Mouse (Mus musculus) kidney, postnatal 0 days (tissue): Measurements from ENCODE around the gene Sostdc1. TPM values are rescaled to one million over a fixed set of nuclear protein-coding genes. Genes with fewer than 3 reads are reported as not detected.

ENCODE experiments used
- ATAC-seq: fragments of 200-750 bp; cut with Nextera tagmentation; replicated peaks from 2 replicates; pipeline ENCODE4 v1.8.0; 2017; ENCODE audit warnings: low read depth, moderate number of reproducible peaks, moderate TSS enrichment, moderate library complexity; ENCODE audit not compliant: low FRiP score
- DNase-seq: peaks from one replicate; pipeline ENCODE4 v3.0.0-alpha.2; 2016; ENCODE audit warnings: low spot score
- H3K27ac ChIP-seq: fragments of 300-500 bp; sonication (generic); 2 replicates; pipeline ENCODE4 v1.5.1; 2014; ENCODE audit warnings: mild to moderate bottlenecking
- H3K27me3 ChIP-seq: fragments of 300-500 bp; sonication (generic); 2 replicates; pipeline ENCODE4 v1.6.1; 2014; ENCODE audit warnings: low read length, mixed read lengths; ENCODE audit not compliant: insufficient read depth
- H3K36me3 ChIP-seq: fragments of 300-500 bp; sonication (generic); 2 replicates; pipeline ENCODE4 v1.6.1; 2014; ENCODE audit warnings: low read length, mixed read lengths; ENCODE audit not compliant: insufficient read depth
- H3K4me1 ChIP-seq: fragments of 300-500 bp; sonication (generic); replicated peaks from 2 replicates; pipeline ENCODE4 v1.6.1; 2014; ENCODE audit warnings: antibody characterized with exemption, low read length, mixed read lengths; ENCODE audit not compliant: insufficient read depth
- H3K4me2 ChIP-seq: fragments of 300-500 bp; sonication (generic); 2 replicates; pipeline ENCODE4 v1.6.1; 2014; ENCODE audit warnings: mild to moderate bottlenecking, low read length, moderate library complexity, mixed read lengths
- H3K4me3 ChIP-seq: fragments of 300-500 bp; sonication (generic); replicated peaks from 2 replicates; pipeline ENCODE4 v1.5.1; 2014; ENCODE audit warnings: low read depth, low read length
- H3K9ac ChIP-seq: fragments of 300-500 bp; sonication (generic); 2 replicates; pipeline ENCODE4 v1.6.1; 2014; ENCODE audit warnings: low read depth, low read length
- H3K9me3 ChIP-seq: fragments of 300-500 bp; sonication (generic); replicated peaks from 2 replicates; pipeline ENCODE4 v1.6.1; 2016; ENCODE audit warnings: low read length, inconsistent platforms, mixed read lengths
- CTCF ChIP-seq: IDR thresholded peaks from 2 replicates; pipeline ENCODE4 v1.5.1; 2016; ENCODE audit warnings: antibody characterized with exemption, low read depth, mild to moderate bottlenecking, moderate library complexity
- WGBS: fragments of 180-500 bp; shearing (Covaris S2); extraction: QIAGEN DNeasy Blood & Tissue Kit; methylation state at CpG from one replicate; pipeline ENCODE4 v1.1.7; 2014; 5-methylcytosine and 5-hydroxymethylcytosine counted together
- polyA plus RNA-seq: library from polyadenylated mRNA; unstranded; fragments of >200 nt; fragmentation: Nextera tagmentation; extraction: Ambion mirVana; gene quantifications from 2 replicates; pipeline ENCODE4 v1.2.1, GENCODE M21; 2015

Sostdc1 gene
- 377 and 382 TPM in 2 replicates for polyA plus RNA-seq

DNA sequence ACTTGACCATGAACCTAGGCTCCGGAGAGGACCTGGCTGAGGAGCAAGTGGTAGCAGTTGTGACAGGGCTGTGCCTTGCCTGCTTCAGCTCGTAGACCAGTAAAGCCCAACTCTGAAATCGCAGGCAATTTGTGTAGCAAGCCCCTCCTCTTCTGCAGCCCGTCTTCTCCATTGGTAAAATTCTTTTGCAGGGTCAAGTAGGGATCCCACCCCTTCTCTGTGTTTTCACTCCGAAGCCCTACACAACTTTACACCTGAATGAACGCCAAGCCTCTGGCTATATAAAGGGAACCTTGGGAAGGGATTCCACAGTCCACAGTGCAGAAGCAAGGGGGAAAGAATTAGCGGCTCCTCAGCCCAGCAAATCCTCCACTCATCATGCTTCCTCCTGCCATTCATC, at the start of gene Sostdc1:
TSS of gene Sostdc1 (plus strand) at position 224 of the 400 bp plus-strand sequence.
- Histone ChIP-seq H3K9ac (peak within 1 kb of the TSS; percentile 38), H3K4me2 (peak within 1 kb of the TSS; percentile 77), H3K9me3 (no peaks in the 10 kb centered on the region), H3K4me1 (no peaks in the 10 kb centered on the region), H3K36me3 (no peaks in the 10 kb centered on the region), H3K27me3 (no peaks in the 10 kb centered on the region), H3K4me3 (peak within 1 kb of the TSS; percentile 40), H3K27ac (peak within 1 kb of the TSS; percentile 37)
- WGBS, result 9% methylated on average over 7 of the region's 7 CpGs
- no peak for TF ChIP-seq CTCF
- ATAC-seq, result peak; percentile 85
- peak; percentile 74 for DNase-seq

DNA sequence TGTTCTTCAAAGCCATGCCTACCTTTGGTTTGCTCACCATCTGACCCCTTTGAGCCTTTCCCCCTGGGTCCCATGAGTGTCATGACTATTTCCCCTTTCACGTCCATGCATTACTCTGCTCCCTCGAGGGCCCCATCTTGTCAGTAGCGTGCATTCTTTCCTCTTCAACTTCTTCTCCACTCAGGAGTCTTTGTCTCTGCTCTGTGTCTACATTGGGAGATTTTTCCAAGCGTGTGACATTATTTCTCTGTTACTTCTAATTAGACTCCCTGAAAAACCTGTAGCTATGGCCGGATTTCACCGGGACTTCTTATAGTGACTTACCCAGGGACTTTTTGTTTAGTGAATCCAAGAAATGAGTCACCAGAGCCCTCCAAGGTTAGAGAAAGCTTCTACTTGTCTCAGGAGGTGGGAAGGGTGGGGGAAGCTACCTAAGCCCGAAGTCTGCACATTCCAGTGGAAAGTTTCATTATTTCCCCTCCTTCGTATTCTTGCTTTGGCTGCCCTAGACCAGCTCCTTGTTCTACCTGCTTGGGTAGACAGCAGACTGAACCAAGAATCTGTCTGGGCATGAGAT, 46.2 kb upstream of the Sostdc1 start:
- TF ChIP-seq CTCF, result no peak
- no peaks in the 10 kb centered on the region for H3K9me3 ChIP-seq
- 86% methylated on average over 8 of the region's 8 CpGs for WGBS
- H3K4me1 ChIP-seq, result no peaks in the 10 kb centered on the region
- H3K36me3 ChIP-seq, result no peaks in the 10 kb centered on the region
- ATAC-seq (no peak), DNase-seq (no peak)
- no peak overlapping the region for H3K27ac ChIP-seq
- H3K9ac ChIP-seq, result no peak overlapping the region
- H3K4me2 ChIP-seq, result no peak overlapping the region
- no peaks in the 10 kb centered on the region for H3K27me3 ChIP-seq
- H3K4me3 ChIP-seq, result no peak overlapping the region

DNA sequence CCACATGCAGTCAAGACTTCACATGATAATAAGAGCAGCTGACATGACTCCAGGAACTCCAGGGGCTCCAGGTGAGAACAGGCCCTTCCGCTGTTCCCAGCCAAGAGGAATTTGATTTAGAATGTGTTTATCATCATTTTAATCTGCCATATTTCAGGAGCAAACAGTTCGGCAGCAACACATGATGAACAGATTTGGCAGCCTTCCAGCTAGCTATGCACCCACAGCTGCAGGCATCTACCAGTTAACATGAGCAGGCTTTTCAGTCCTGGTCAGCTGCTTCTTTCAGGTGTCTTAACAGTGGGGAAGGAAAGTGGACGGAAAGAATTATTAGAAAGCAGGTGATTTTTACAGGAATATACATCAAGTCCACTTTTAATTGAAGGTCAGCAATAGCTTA, 39.1 kb upstream of the Sostdc1 start:
- H3K27ac ChIP-seq, result no peak overlapping the region
- no peaks in the 10 kb centered on the region for H3K4me1 ChIP-seq
- 54% methylated on average over 3 of the region's 3 CpGs for WGBS
- no peaks in the 10 kb centered on the region for H3K27me3 ChIP-seq
- DNase-seq, result no peak
- H3K36me3 ChIP-seq, result no peaks in the 10 kb centered on the region
- no peaks in the 10 kb centered on the region for H3K9me3 ChIP-seq
- ATAC-seq, result no peak
- TF ChIP-seq CTCF, result no peak
- no peak overlapping the region for H3K4me3 ChIP-seq
- H3K9ac ChIP-seq, result no peak overlapping the region
- H3K4me2 ChIP-seq, result no peak overlapping the region

DNA sequence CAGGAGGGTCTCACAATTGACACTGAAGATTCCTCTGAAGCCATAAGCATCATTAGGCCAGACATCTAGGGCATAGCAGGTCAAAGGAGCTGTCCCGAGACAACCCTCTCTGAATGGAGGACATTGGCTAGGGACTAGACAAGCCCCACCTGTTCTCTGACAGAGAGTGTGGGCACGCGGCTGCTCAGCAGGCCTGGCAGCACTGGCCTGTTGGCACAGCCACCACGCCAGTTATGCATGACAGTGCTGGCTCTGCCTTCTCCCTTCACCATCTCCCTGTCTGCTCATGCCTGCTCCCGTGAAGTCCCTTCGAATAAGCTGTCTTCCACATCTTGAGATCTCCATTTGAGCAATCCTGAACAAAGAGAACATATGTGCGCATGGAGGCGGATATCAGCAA, 24.3 kb upstream of the Sostdc1 start:
- Histone ChIP-seq H3K36me3 (no peaks in the 10 kb centered on the region), H3K27me3 (no peaks in the 10 kb centered on the region), H3K4me1 (no peaks in the 10 kb centered on the region), H3K27ac (no peak overlapping the region), H3K4me2 (no peak overlapping the region), H3K9ac (no peak overlapping the region), H3K9me3 (no peaks in the 10 kb centered on the region), H3K4me3 (no peak overlapping the region)
- ATAC-seq (no peak), DNase-seq (no peak)
- no peak for TF ChIP-seq CTCF
- 73% methylated on average over 8 of the region's 8 CpGs for WGBS

DNA sequence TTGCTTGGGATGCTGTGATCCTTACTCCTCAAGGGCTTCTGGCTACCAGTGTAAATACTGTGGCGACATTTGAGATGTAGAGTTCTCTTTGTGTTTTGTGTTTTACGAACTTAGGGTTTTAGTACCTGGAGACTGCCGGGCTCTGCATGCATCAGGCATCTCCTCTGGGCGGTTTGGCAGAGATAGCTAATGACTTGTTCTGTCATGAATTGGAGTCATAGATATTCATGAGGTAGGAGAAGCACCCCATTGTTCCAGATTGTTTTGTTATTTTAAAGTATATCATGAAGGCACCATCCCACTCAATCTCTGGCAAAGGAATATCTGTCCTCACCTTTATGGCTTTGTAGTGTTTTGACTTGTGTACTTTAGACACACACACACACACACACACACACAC, 23.5 kb upstream of the Sostdc1 start:
- Histone ChIP-seq H3K9ac (no peak overlapping the region), H3K36me3 (no peaks in the 10 kb centered on the region), H3K9me3 (no peaks in the 10 kb centered on the region), H3K4me3 (no peak overlapping the region), H3K27ac (no peak overlapping the region), H3K4me1 (no peaks in the 10 kb centered on the region), H3K27me3 (no peaks in the 10 kb centered on the region), H3K4me2 (no peak overlapping the region)
- DNase-seq, result no peak
- no peak for TF ChIP-seq CTCF
- 77% methylated on average over 4 of the region's 4 CpGs for WGBS
- no peak for ATAC-seq

DNA sequence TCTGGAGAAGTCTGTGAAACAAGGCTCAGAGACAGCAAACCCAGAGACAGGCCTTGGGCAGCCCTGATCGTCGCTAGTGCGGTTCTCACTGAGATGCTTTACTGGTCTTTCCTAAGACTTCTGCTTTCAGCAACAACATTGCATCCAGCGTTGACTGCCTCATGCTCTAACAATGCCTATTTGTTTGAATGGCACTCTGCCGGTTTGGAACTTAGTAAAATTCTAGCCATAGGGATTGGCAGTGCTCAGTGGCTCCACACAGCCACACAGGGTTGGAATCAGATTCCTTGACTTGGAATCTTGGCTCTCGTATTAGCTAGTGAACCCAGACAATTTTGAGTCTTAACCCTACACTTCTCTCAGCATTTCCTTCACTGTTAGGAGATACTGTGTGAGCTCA, 22.6 kb upstream of the Sostdc1 start:
- Histone ChIP-seq H3K9ac (no peak overlapping the region), H3K4me1 (no peaks in the 10 kb centered on the region), H3K9me3 (no peaks in the 10 kb centered on the region), H3K27ac (no peak overlapping the region), H3K4me2 (no peak overlapping the region), H3K27me3 (no peaks in the 10 kb centered on the region), H3K4me3 (no peak overlapping the region), H3K36me3 (no peaks in the 10 kb centered on the region)
- DNase-seq (no peak), ATAC-seq (no peak)
- 88% methylated on average over 6 of the region's 6 CpGs for WGBS
- no peak for TF ChIP-seq CTCF

DNA sequence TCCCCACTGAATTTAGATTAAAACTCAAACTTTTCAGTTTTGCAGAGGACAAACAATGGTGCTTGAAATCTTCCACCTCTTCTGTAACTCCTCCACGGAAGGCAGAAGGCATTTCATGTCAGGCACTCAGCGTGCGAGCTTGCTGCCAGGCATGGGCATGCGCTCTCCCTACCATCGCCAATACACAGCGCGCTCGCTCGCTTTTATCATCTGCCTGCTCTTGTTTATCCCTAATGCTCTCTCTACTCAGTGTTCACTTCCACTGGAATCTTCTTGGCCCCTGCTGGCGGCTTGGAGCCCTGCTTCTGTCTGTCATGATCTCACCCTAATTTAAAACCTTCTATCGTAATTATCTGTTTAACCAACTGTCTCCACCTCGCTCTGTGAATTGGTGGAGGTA, 11.6 kb upstream of the Sostdc1 start:
- Histone ChIP-seq H3K9me3 (no peaks in the 10 kb centered on the region), H3K27me3 (no peaks in the 10 kb centered on the region), H3K4me3 (no peak overlapping the region), H3K4me2 (no peak overlapping the region), H3K27ac (no peak overlapping the region), H3K9ac (no peak overlapping the region), H3K4me1 (no peaks in the 10 kb centered on the region), H3K36me3 (no peaks in the 10 kb centered on the region)
- WGBS, result 83% methylated on average over 12 of the region's 12 CpGs
- DNase-seq (no peak), ATAC-seq (no peak)
- TF ChIP-seq CTCF, result no peak
